Mouse (Mus musculus): Measurements from ENCODE around the gene Card11. TPM values are rescaled to one million over a fixed set of nuclear protein-coding genes. Genes with fewer than 3 reads are reported as not detected.

Card11 gene
- total RNA-seq, 1 experiment = 1.2 TPM

DNA sequence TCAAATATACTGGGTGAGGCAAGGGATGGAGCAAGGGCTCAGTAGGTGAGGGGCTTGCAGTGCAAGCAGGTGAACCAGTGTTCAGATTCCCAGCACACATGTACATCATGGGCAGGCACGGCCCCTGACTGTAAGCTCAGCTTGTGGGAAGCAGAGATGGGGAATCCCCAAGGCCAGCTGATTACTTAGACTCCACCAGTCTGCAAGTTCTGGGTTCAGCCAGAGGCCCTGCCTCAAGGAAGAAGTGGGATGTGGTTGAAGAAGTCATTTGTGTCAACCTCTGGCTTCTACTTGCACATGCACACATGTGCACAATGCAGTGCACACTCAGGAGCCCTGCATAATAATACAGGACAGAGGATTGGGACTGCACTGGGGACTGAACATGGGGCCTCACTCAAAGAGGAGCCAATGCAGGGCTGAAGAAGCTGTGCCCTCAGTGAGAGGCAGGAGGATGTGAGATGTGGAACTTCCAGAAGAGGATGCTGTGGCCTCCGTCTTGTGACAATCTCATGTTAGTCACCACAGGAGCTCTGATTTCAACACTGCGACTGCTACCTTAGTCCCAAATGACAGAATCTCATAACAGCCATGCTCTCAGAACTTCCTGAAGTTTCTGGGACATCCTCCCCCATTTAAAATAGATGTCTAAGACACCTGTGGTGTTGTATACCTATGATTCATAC lies 3.8 kb upstream of the Card11 start:
- H3K4me1 ChIP-seq (ENCODE audit: control insufficient read depth in 2 of 2, insufficient read depth in 2 of 2, low read length in 2 of 2, poor library complexity in 1 of 2) = no peaks in the 10 kb centered on the region
- H3K36me3 ChIP-seq (ENCODE audit: control insufficient read depth, insufficient read depth, low read length, poor library complexity, severe bottlenecking) = no peaks in the 10 kb centered on the region
- TF ChIP-seq MAFK (IDR thresholded peaks at IDR 0.05; ENCODE audit: insufficient read depth, low read depth, low read length) (no peak), ZNF384 (IDR thresholded peaks at IDR 0.05; ENCODE audit: low read depth, low read length) (no peak), HCFC1 (IDR thresholded peaks at IDR 0.05; ENCODE audit: borderline replicate concordance, insufficient read depth, low read length) (no peak), CHD2 (IDR thresholded peaks at IDR 0.05; ENCODE audit: low read depth, low read length) (no peak), ZC3H11A (IDR thresholded peaks at IDR 0.05; ENCODE audit: borderline replicate concordance, low read depth, low read length) (no peak)
- H3K9me3 ChIP-seq (ENCODE audit: control insufficient read depth, insufficient read depth, low read depth, low read length) = no peaks in the 10 kb centered on the region
- no peak for DNase-seq (ENCODE audit: low read depth, low spot score)
- H3K9ac ChIP-seq (ENCODE audit: insufficient read depth, low read depth, low read length, poor library complexity, severe bottlenecking) = no peak overlapping the region
- H3K27ac ChIP-seq (ENCODE audit: insufficient read depth, low read depth, low read length, poor library complexity, severe bottlenecking) = no peak overlapping the region
- in situ Hi-C loops (cut with MboI; ENCODE audit: low sequenced_read_pairs in 2 of 2, unreplicated experiment in 2 of 2) = no loop called here
- H3K4me3 ChIP-seq (ENCODE audit: insufficient read depth in 1 of 2, low read depth in 1 of 2, low read length in 2 of 2, poor library complexity in 1 of 2, severe bottlenecking in 1 of 2) = no peak overlapping the region

DNA sequence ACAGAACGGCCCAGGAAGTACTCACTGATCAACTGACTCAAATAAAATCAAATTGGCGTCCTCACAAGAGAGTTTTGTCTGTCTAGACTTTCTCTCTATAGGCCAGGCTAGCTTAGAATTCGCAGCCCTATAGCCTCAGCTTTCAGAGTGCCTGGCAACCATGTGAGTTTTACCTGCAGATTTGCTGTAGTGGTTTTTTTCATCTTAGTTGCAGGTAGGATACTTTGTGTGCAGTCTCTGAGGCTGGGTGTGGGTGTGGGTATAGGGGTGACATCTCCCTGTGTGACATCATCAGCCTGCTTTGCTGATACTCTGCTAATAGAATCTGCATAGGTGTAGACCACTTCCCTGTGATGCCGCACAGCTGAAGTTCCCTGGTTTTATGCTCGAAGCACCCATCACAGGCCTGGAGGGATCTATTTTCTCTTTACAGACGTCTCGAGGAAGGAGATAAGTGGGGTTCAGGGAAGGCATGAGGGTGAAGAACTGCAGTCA lies 1.2 kb downstream of the Card11 start:
- no peak overlapping the region for H3K4me3 ChIP-seq (ENCODE audit: insufficient read depth in 1 of 2, low read depth in 1 of 2, low read length in 2 of 2, poor library complexity in 1 of 2, severe bottlenecking in 1 of 2)
- no peak overlapping the region for H3K27ac ChIP-seq (ENCODE audit: insufficient read depth, low read depth, low read length, poor library complexity, severe bottlenecking)
- DNase-seq (ENCODE audit: low read depth, low spot score) = no peak
- H3K4me1 ChIP-seq (ENCODE audit: control insufficient read depth in 2 of 2, insufficient read depth in 2 of 2, low read length in 2 of 2, poor library complexity in 1 of 2) = no peaks in the 10 kb centered on the region
- no peak overlapping the region for H3K9ac ChIP-seq (ENCODE audit: insufficient read depth, low read depth, low read length, poor library complexity, severe bottlenecking)
- in situ Hi-C loops (cut with MboI; ENCODE audit: low sequenced_read_pairs in 2 of 2, unreplicated experiment in 2 of 2) = no loop called here
- no peaks in the 10 kb centered on the region for H3K36me3 ChIP-seq (ENCODE audit: control insufficient read depth, insufficient read depth, low read length, poor library complexity, severe bottlenecking)
- no peak for TF ChIP-seq HCFC1 (IDR thresholded peaks at IDR 0.05; ENCODE audit: borderline replicate concordance, insufficient read depth, low read length)
- H3K9me3 ChIP-seq (ENCODE audit: control insufficient read depth, insufficient read depth, low read depth, low read length) = no peaks in the 10 kb centered on the region

DNA sequence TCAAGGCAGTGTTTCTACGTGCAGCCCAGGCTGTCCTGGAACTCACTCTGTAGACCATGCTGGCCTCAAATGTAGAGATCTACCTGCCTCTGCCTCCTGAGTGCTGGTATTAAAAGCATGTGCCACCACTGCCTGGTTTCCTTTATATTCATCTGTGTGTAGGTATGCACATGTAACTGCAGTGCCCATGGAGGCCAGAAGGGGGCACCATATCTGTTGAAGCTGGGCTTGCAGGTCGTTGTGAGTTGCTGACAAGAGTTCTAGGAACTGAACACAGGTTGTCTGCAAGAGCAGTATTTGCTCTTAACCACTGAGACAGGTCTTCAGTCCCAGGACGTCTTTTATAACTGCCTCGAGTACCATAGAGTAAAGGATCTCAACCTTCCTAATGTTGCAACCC lies 2.6 kb downstream of the Card11 start:
- DNase-seq (ENCODE audit: low read depth, low spot score) = peak; percentile 55
- in situ Hi-C loops (cut with MboI; ENCODE audit: low sequenced_read_pairs in 2 of 2, unreplicated experiment in 2 of 2) = no loop called here
- TF ChIP-seq MAFK (IDR thresholded peaks at IDR 0.05; ENCODE audit: insufficient read depth, low read depth, low read length) = no peak
- no peak for TF ChIP-seq HCFC1 (IDR thresholded peaks at IDR 0.05; ENCODE audit: borderline replicate concordance, insufficient read depth, low read length)
- no peak for TF ChIP-seq CHD2 (IDR thresholded peaks at IDR 0.05; ENCODE audit: low read depth, low read length)
- no peak for TF ChIP-seq ZC3H11A (IDR thresholded peaks at IDR 0.05; ENCODE audit: borderline replicate concordance, low read depth, low read length)
- TF ChIP-seq ZNF384 (IDR thresholded peaks at IDR 0.05; ENCODE audit: low read depth, low read length) = no peak

DNA sequence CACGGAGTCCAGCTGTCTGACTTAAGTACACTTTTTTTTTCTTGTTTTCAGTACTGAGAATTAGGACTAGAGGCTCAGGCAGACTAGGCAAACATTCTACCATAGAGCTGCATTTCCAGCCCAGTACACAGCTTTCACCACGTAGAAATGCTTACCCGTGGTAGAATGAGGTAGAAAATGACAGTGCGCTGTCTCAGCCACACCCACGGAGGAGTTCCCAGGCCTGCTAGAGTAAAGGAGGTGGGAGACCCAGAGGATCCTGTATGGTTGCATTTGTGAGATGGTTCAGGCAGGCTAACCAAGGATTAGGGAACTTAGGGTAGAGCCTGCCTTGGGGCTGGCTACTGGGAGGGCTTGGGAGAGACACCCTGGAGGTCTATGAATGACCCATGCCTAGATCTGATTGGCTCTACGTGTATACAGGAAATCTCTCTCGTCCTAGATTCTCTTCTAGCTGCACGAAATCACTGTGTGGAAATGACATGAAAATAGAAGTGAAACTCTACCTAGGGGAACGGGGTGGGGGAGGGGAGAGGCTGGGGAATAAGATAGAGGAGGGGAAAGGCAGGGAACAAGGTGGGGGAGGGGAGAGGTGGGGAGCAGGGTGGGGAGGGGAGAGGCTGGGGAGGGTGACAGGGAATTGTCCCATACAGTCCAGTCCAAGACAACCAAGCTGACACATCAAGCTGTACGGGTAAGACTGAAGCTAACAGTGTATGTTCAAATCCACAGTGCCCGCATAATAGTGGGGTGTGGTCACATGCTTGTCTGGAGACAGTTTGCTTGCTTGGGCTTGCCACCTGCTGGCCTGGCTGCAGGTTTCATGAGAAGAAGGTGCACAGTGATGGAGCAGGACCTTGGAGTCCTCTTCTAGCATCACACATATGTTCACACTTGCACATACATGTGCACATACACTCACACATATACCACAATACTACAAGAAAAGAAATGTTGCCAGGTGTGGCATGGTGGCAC lies 8.0 kb downstream of the Card11 start:
- Histone ChIP-seq H3K9ac (ENCODE audit: insufficient read depth, low read depth, low read length, poor library complexity, severe bottlenecking) (no peak overlapping the region), H3K36me3 (ENCODE audit: control insufficient read depth, insufficient read depth, low read length, poor library complexity, severe bottlenecking) (no peaks in the 10 kb centered on the region), H3K27ac (ENCODE audit: insufficient read depth, low read depth, low read length, poor library complexity, severe bottlenecking) (no peak overlapping the region), H3K4me3 (ENCODE audit: insufficient read depth in 1 of 2, low read depth in 1 of 2, low read length in 2 of 2, poor library complexity in 1 of 2, severe bottlenecking in 1 of 2) (no peak overlapping the region), H3K9me3 (ENCODE audit: control insufficient read depth, insufficient read depth, low read depth, low read length) (no peaks in the 10 kb centered on the region), H3K4me1 (ENCODE audit: control insufficient read depth in 2 of 2, insufficient read depth in 2 of 2, low read length in 2 of 2, poor library complexity in 1 of 2) (peaks cover 0 to 7% of the 10 kb centered on the region in 2 experiments; a peak in 2 of 4 replicates)
- in situ Hi-C loops (cut with MboI; ENCODE audit: low sequenced_read_pairs in 2 of 2, unreplicated experiment in 2 of 2) = no loop called here
- DNase-seq (ENCODE audit: low read depth, low spot score) = no peak
- TF ChIP-seq MAFK (IDR thresholded peaks at IDR 0.05; ENCODE audit: insufficient read depth, low read depth, low read length) (no peak), ZC3H11A (IDR thresholded peaks at IDR 0.05; ENCODE audit: borderline replicate concordance, low read depth, low read length) (no peak), HCFC1 (IDR thresholded peaks at IDR 0.05; ENCODE audit: borderline replicate concordance, insufficient read depth, low read length) (no peak), ZNF384 (IDR thresholded peaks at IDR 0.05; ENCODE audit: low read depth, low read length) (no peak), CHD2 (IDR thresholded peaks at IDR 0.05; ENCODE audit: low read depth, low read length) (no peak)

More for the DNA sequence above, 2.6 kb downstream of the Card11 start:
- Histone ChIP-seq H3K4me1 (ENCODE audit: control insufficient read depth in 2 of 2, insufficient read depth in 2 of 2, low read length in 2 of 2, poor library complexity in 1 of 2) (peaks cover 0 to 2% of the 10 kb centered on the region in 2 experiments; a peak in 2 of 4 replicates), H3K36me3 (ENCODE audit: control insufficient read depth, insufficient read depth, low read length, poor library complexity, severe bottlenecking) (no peaks in the 10 kb centered on the region), H3K9ac (ENCODE audit: insufficient read depth, low read depth, low read length, poor library complexity, severe bottlenecking) (no peak overlapping the region), H3K9me3 (ENCODE audit: control insufficient read depth, insufficient read depth, low read depth, low read length) (no peaks in the 10 kb centered on the region), H3K27ac (ENCODE audit: insufficient read depth, low read depth, low read length, poor library complexity, severe bottlenecking) (no peak overlapping the region), H3K4me3 (ENCODE audit: insufficient read depth in 1 of 2, low read depth in 1 of 2, low read length in 2 of 2, poor library complexity in 1 of 2, severe bottlenecking in 1 of 2) (no peak overlapping the region)
